Mouse (Mus musculus): ENCODE data around the gene Dnah11. TPM values are rescaled to one million over a fixed set of nuclear protein-coding genes. Genes with fewer than 3 reads are reported as not detected.
A peak's percentile ranks its signal among the peaks of the same experiment; 100 is the strongest.

The Dnah11 gene
- total and polyA plus RNA-seq, 3 experiments, result 0.11 to 0.77 TPM; not detected in 1

GRCm38 (mm10) chr12:117993499-117993898, 205.3 kb downstream of the Dnah11 start:
- Histone ChIP-seq H3K79me2 (ENCODE audit: control insufficient read depth, insufficient read depth, low read length, poor library complexity) (no peaks in the 10 kb centered on the region), H3K4me1 (ENCODE audit: control insufficient read depth in 1 of 2, insufficient read depth in 2 of 2, low read length in 2 of 2) (peaks cover 0 to 8% of the 10 kb centered on the region in 2 experiments; a peak in 3 of 4 replicates), H3K27ac (ENCODE audit: control insufficient read depth, low read depth, low read length) (no peak overlapping the region), H3K4me3 (ENCODE audit: control insufficient read depth in 1 of 2, insufficient read depth in 1 of 2, low read depth in 2 of 2, low read length in 2 of 2) (peak overlapping the region in 1 of 2 experiments; percentile 4; a peak in 2 of 4 replicates), H3K9ac (ENCODE audit: control insufficient read depth, low read depth, low read length, poor library complexity, severe bottlenecking) (peak overlapping the region; percentile 6; the same call in 1 of the 2 replicates), H3K36me3 (ENCODE audit: control insufficient read depth in 1 of 2, insufficient read depth in 2 of 2, low read length in 2 of 2) (no peaks in the 10 kb centered on the region), H3K9me3 (replicated peaks; ENCODE audit: insufficient read depth, low read length) (no peaks in the 10 kb centered on the region), H3K27me3 (ENCODE audit: control insufficient read depth in 1 of 2, insufficient read depth in 2 of 2, low read length in 2 of 2) (no peaks in the 10 kb centered on the region)
- peak; percentile 96 for DNase-seq (ENCODE audit: low read depth, low spot score)
- TF ChIP-seq ELF1 (IDR thresholded peaks at IDR 0.05; ENCODE audit: low read depth, low read length) (peak; percentile 60; the same call in 1 of the 2 replicates), ZKSCAN1 (IDR thresholded peaks at IDR 0.05; ENCODE audit: low read depth, low read length) (no peak), ZC3H11A (IDR thresholded peaks at IDR 0.05; ENCODE audit: low read depth, low read length) (peak; percentile 100), USF1 (IDR thresholded peaks at IDR 0.05; ENCODE audit: low read depth, low read length) (no peak), ETS1 (IDR thresholded peaks at IDR 0.05; ENCODE audit: low read depth, low read length) (no peak), POLR2AphosphoS5 (IDR thresholded peaks at IDR 0.05; ENCODE audit: borderline replicate concordance, low read depth, low read length) (no peak), CHD1 (IDR thresholded peaks at IDR 0.05; ENCODE audit: low read depth, low read length) (no peak), JUND (IDR thresholded peaks at IDR 0.05; ENCODE audit: low read depth, low read length) (peak; percentile 61; the same call in 1 of the 2 replicates), TBP (IDR thresholded peaks at IDR 0.05; ENCODE audit: low read depth, low read length) (no peak), UBTF (IDR thresholded peaks at IDR 0.05; ENCODE audit: borderline replicate concordance, insufficient read depth, low read depth, low read length) (no peak), E2F4 (IDR thresholded peaks at IDR 0.05; ENCODE audit: borderline replicate concordance, low read depth, low read length) (no peak), NRF1 (IDR thresholded peaks at IDR 0.05; ENCODE audit: insufficient read depth, low read depth, low read length, poor library complexity, severe bottlenecking) (peak; percentile 48; the same call in 1 of the 2 replicates), KAT2A (conservative IDR thresholded peaks at IDR 0.05; ENCODE audit: low read depth, low read length) (no peak), POLR2A (IDR thresholded peaks at IDR 0.05; ENCODE audit: control insufficient read depth in 1 of 2, insufficient read depth in 1 of 2, low read depth in 1 of 2, low read length in 2 of 2, poor library complexity in 1 of 2) (no peak), MEF2A (IDR thresholded peaks at IDR 0.05; ENCODE audit: extremely low read depth, insufficient replicate concordance, low read depth, low read length, poor library complexity, severe bottlenecking) (no peak), POLR2AphosphoS2 (IDR thresholded peaks at IDR 0.05; ENCODE audit: low read length) (no peak), BHLHE40 (IDR thresholded peaks at IDR 0.05; ENCODE audit: borderline replicate concordance, low read depth, low read length) (peak; percentile 68; the same call in 1 of the 2 replicates), MYB (IDR thresholded peaks at IDR 0.05; ENCODE audit: low read depth, low read length) (no peak), MAZ (IDR thresholded peaks at IDR 0.05; ENCODE audit: low read depth, low read length) (peak; percentile 72; the same call in 1 of the 2 replicates), MXI1 (IDR thresholded peaks at IDR 0.05; ENCODE audit: low read depth, low read length) (peak; percentile 77), TAL1 (IDR thresholded peaks at IDR 0.05; ENCODE audit: low read length) (no peak), GATA1 (IDR thresholded peaks at IDR 0.05; ENCODE audit: low read depth, low read length) (no peak), CHD2 (IDR thresholded peaks at IDR 0.05; ENCODE audit: low read length) (no peak), MAFK (IDR thresholded peaks at IDR 0.05; ENCODE audit: borderline replicate concordance, low read depth, low read length) (no peak), TCF12 (IDR thresholded peaks at IDR 0.05; ENCODE audit: low read depth, low read length) (peak; percentile 64), ZNF384 (IDR thresholded peaks at IDR 0.05; ENCODE audit: low read depth, low read length) (peak; percentile 57), SMC3 (IDR thresholded peaks at IDR 0.05; ENCODE audit: low read depth, low read length) (peak; percentile 100), MAX (IDR thresholded peaks at IDR 0.05; ENCODE audit: low read length) (peak; percentile 82), ZMIZ1 (IDR thresholded peaks at IDR 0.05; ENCODE audit: low read depth, low read length) (no peak), RCOR1 (IDR thresholded peaks at IDR 0.05; ENCODE audit: low read depth, low read length) (peak; percentile 69), SIN3A (IDR thresholded peaks at IDR 0.05; ENCODE audit: low read length) (0 out of 2 replicates have a peak, but pooled peaks have one; percentile 77), HCFC1 (IDR thresholded peaks at IDR 0.05; ENCODE audit: low read depth, low read length) (peak; percentile 66), NELFE (IDR thresholded peaks at IDR 0.05; ENCODE audit: low read depth, low read length) (peak; percentile 16; the same call in 1 of the 2 replicates), MYC (IDR thresholded peaks at IDR 0.05; ENCODE audit: low read depth, low read length) (0 out of 2 replicates have a peak, but pooled peaks have one; percentile 66), USF2 (IDR thresholded peaks at IDR 0.05; ENCODE audit: borderline replicate concordance in 1 of 2, insufficient read depth in 1 of 2, low read depth in 1 of 2, low read length in 2 of 2) (no peak), EP300 (IDR thresholded peaks at IDR 0.05; ENCODE audit: low read depth in 1 of 2, low read length in 2 of 2) (no peak; a peak in 1 of 4 replicates), GABPA (IDR thresholded peaks at IDR 0.05; ENCODE audit: low read depth, low read length) (no peak; the same call in 1 of the 2 replicates)
